Mouse (Mus musculus): ENCODE data around the gene Rps27a.
A peak's percentile ranks its signal among the peaks of the same experiment; 100 is the strongest.

GRCm38 (mm10) chr11:29547752-29548503 is at the start of gene Rps27a, which contains the start of gene Clhc1:
- TF ChIP-seq CTCF (IDR thresholded peaks at IDR 0.05; ENCODE audit: low read depth) = no peak
- TF ChIP-seq EP300 (IDR thresholded peaks at IDR 0.05; ENCODE audit: low read depth) = peak; percentile 88
